Mouse (Mus musculus) spleen, adult 2 months (tissue): ENCODE measurements at regions not wholly inside any gene's neighbourhood (a gene's known extent, or its start where the extent isn't known, plus 50 kb on each side); places are given as distances from the start of the nearest gene placed in this dataset.
"Not testable (repeated sequence)": the region's sequence is repeated elsewhere in the genome, so short reads cannot be mapped to it uniquely, and the experiment has no call there.

Experiments
- CTCF ChIP-seq: fragments of 200-500 bp; IDR thresholded peaks from 2 replicates; pipeline ENCODE4 v1.5.1; 2011; ENCODE audit warnings: mild to moderate bottlenecking, inconsistent platforms; ENCODE audit not compliant: insufficient read depth, insufficient read length, insufficient replicate concordance; ENCODE audit errors: extremely low read depth
- POLR2A ChIP-seq: fragments of 200-500 bp; IDR thresholded peaks from 2 replicates; pipeline ENCODE4 v1.6.1; 2011; ENCODE audit warnings: low read depth, low read length, inconsistent platforms

- TF ChIP-seq POLR2A, CTCF: not testable (repeated sequence)
Measured at GRCm38 (mm10) chr6:3151901-3152300, 247.5 kb downstream of the Samd9l start.
